Mouse (Mus musculus): ENCODE measurements around the gene Car1. TPM values are rescaled to one million over a fixed set of nuclear protein-coding genes. Genes with fewer than 3 reads are reported as not detected.
A peak's percentile ranks its signal among the peaks of the same experiment; 100 is the strongest.
"Not testable (repeated sequence)": the region's sequence is repeated elsewhere in the genome, so short reads cannot be mapped to it uniquely, and the experiment has no call there.

Car1 gene
- polyA plus RNA-seq, 1 experiment from 2014 or later: not detected

GRCm38 (mm10) chr3:14787607-14788006, 20.6 kb downstream of the Car1 start:
- 88% methylated on average over 1 of the region's 1 CpGs for WGBS
- Histone ChIP-seq H3K4me1 (ENCODE audit: control insufficient read depth, insufficient read depth, low read length) (no peaks in the 10 kb centered on the region), H3K27ac (ENCODE audit: low read depth, low read length) (no peak overlapping the region), H3K27me3 (replicated peaks; ENCODE audit: control insufficient read depth, insufficient read depth, low read length) (no peaks in the 10 kb centered on the region), H3K9ac (ENCODE audit: low read length) (no peak overlapping the region), H3K36me3 (ENCODE audit: control insufficient read depth, insufficient read depth, low read length) (no peaks in the 10 kb centered on the region), H3K4me3 (ENCODE audit: low read depth, low read length) (no peak overlapping the region), H3K4me2 (ENCODE audit: low read length) (no peak overlapping the region), H3K9me3 (replicated peaks; ENCODE audit: control insufficient read depth, low read length) (no peaks in the 10 kb centered on the region)
- DNase-seq (ENCODE audit: low spot score): no peak
- ATAC-seq: no peak

GRCm38 (mm10) chr3:14787136-14787535, 21.0 kb downstream of the Car1 start:
- Histone ChIP-seq H3K4me2 (ENCODE audit: low read length) (no peak overlapping the region), H3K27ac (ENCODE audit: low read depth, low read length) (no peak overlapping the region), H3K36me3 (ENCODE audit: control insufficient read depth, insufficient read depth, low read length) (no peaks in the 10 kb centered on the region), H3K4me1 (ENCODE audit: control insufficient read depth, insufficient read depth, low read length) (no peaks in the 10 kb centered on the region), H3K9me3 (replicated peaks; ENCODE audit: control insufficient read depth, low read length) (no peaks in the 10 kb centered on the region), H3K9ac (ENCODE audit: low read length) (no peak overlapping the region), H3K4me3 (ENCODE audit: low read depth, low read length) (no peak overlapping the region), H3K27me3 (replicated peaks; ENCODE audit: control insufficient read depth, insufficient read depth, low read length) (no peaks in the 10 kb centered on the region)
- DNase-seq (ENCODE audit: low spot score) (no peak), ATAC-seq (no peak)
- 60% methylated on average over 1 of the region's 1 CpGs for WGBS

- DNase-seq (ENCODE audit: low spot score) (no peak), ATAC-seq (no peak)
- H3K4me2 ChIP-seq (ENCODE audit: low read length): no peak overlapping the region
- H3K9me3 ChIP-seq (replicated peaks; ENCODE audit: control insufficient read depth, low read length): no peaks in the 10 kb centered on the region
- no peaks in the 10 kb centered on the region for H3K36me3 ChIP-seq (ENCODE audit: control insufficient read depth, insufficient read depth, low read length)
- no peak overlapping the region for H3K9ac ChIP-seq (ENCODE audit: low read length)
- WGBS: 68% methylated on average over 2 of the region's 2 CpGs
- H3K4me3 ChIP-seq (ENCODE audit: low read depth, low read length): no peak overlapping the region
- no peak overlapping the region for H3K27ac ChIP-seq (ENCODE audit: low read depth, low read length)
- no peaks in the 10 kb centered on the region for H3K4me1 ChIP-seq (ENCODE audit: control insufficient read depth, insufficient read depth, low read length)
- H3K27me3 ChIP-seq (replicated peaks; ENCODE audit: control insufficient read depth, insufficient read depth, low read length): no peaks in the 10 kb centered on the region
Measured at GRCm38 (mm10) chr3:14786551-14787079, 21.6 kb downstream of the Car1 start.

- H3K36me3 ChIP-seq (ENCODE audit: control insufficient read depth, insufficient read depth, low read length): no peaks in the 10 kb centered on the region
- H3K9ac ChIP-seq (ENCODE audit: low read length): no peak overlapping the region
- 88% methylated on average over 2 of the region's 2 CpGs for WGBS
- H3K4me1 ChIP-seq (ENCODE audit: control insufficient read depth, insufficient read depth, low read length): no peaks in the 10 kb centered on the region
- H3K4me3 ChIP-seq (ENCODE audit: low read depth, low read length): no peak overlapping the region
- ATAC-seq: no peak
- no peaks in the 10 kb centered on the region for H3K9me3 ChIP-seq (replicated peaks; ENCODE audit: control insufficient read depth, low read length)
- no peaks in the 10 kb centered on the region for H3K27me3 ChIP-seq (replicated peaks; ENCODE audit: control insufficient read depth, insufficient read depth, low read length)
- no peak overlapping the region for H3K27ac ChIP-seq (ENCODE audit: low read depth, low read length)
- no peak for DNase-seq (ENCODE audit: low spot score)
- H3K4me2 ChIP-seq (ENCODE audit: low read length): no peak overlapping the region
Measured at GRCm38 (mm10) chr3:14785353-14785752, 22.8 kb downstream of the Car1 start.

GRCm38 (mm10) chr3:14783198-14783597, 25.0 kb downstream of the Car1 start:
- ATAC-seq; H3K4me3 ChIP-seq (ENCODE audit: low read depth, low read length); H3K27me3 ChIP-seq (replicated peaks; ENCODE audit: control insufficient read depth, insufficient read depth, low read length); DNase-seq (ENCODE audit: low spot score); H3K9ac ChIP-seq (ENCODE audit: low read length); H3K4me2 ChIP-seq (ENCODE audit: low read length); H3K4me1 ChIP-seq (ENCODE audit: control insufficient read depth, insufficient read depth, low read length); H3K27ac ChIP-seq (ENCODE audit: low read depth, low read length); H3K36me3 ChIP-seq (ENCODE audit: control insufficient read depth, insufficient read depth, low read length); H3K9me3 ChIP-seq (replicated peaks; ENCODE audit: control insufficient read depth, low read length): not testable (repeated sequence)
- WGBS: 88% methylated on average over 5 of the region's 5 CpGs

- H3K9me3 ChIP-seq (replicated peaks; ENCODE audit: control insufficient read depth, low read length); H3K4me1 ChIP-seq (ENCODE audit: control insufficient read depth, insufficient read depth, low read length); H3K4me2 ChIP-seq (ENCODE audit: low read length); H3K36me3 ChIP-seq (ENCODE audit: control insufficient read depth, insufficient read depth, low read length); ATAC-seq; H3K4me3 ChIP-seq (ENCODE audit: low read depth, low read length); DNase-seq (ENCODE audit: low spot score); H3K27ac ChIP-seq (ENCODE audit: low read depth, low read length); H3K27me3 ChIP-seq (replicated peaks; ENCODE audit: control insufficient read depth, insufficient read depth, low read length); H3K9ac ChIP-seq (ENCODE audit: low read length): not testable (repeated sequence)
- WGBS: 88% methylated on average over 3 of the region's 3 CpGs
Measured at GRCm38 (mm10) chr3:14782365-14782764, 25.8 kb downstream of the Car1 start.

GRCm38 (mm10) chr3:14780212-14780611, 28.0 kb downstream of the Car1 start:
- WGBS: 76% methylated on average over 2 of the region's 2 CpGs
- Histone ChIP-seq H3K27me3 (replicated peaks; ENCODE audit: control insufficient read depth, insufficient read depth, low read length) (no peaks in the 10 kb centered on the region), H3K4me3 (ENCODE audit: low read depth, low read length) (no peak overlapping the region), H3K9ac (ENCODE audit: low read length) (no peak overlapping the region), H3K4me1 (ENCODE audit: control insufficient read depth, insufficient read depth, low read length) (no peaks in the 10 kb centered on the region), H3K27ac (ENCODE audit: low read depth, low read length) (no peak overlapping the region), H3K4me2 (ENCODE audit: low read length) (no peak overlapping the region), H3K9me3 (replicated peaks; ENCODE audit: control insufficient read depth, low read length) (no peaks in the 10 kb centered on the region), H3K36me3 (ENCODE audit: control insufficient read depth, insufficient read depth, low read length) (no peaks in the 10 kb centered on the region)
- no peak for DNase-seq (ENCODE audit: low spot score)
- no peak for ATAC-seq

- peak; percentile 37; the same call in 1 of the 2 replicates for ATAC-seq
- H3K9ac ChIP-seq (ENCODE audit: low read length); H3K4me1 ChIP-seq (ENCODE audit: control insufficient read depth, insufficient read depth, low read length); H3K4me3 ChIP-seq (ENCODE audit: low read depth, low read length); H3K36me3 ChIP-seq (ENCODE audit: control insufficient read depth, insufficient read depth, low read length); H3K27me3 ChIP-seq (replicated peaks; ENCODE audit: control insufficient read depth, insufficient read depth, low read length); H3K4me2 ChIP-seq (ENCODE audit: low read length); H3K27ac ChIP-seq (ENCODE audit: low read depth, low read length); H3K9me3 ChIP-seq (replicated peaks; ENCODE audit: control insufficient read depth, low read length); DNase-seq (ENCODE audit: low spot score): not testable (repeated sequence)
- 65% methylated on average over 2 of the region's 3 CpGs for WGBS
Measured at GRCm38 (mm10) chr3:14776497-14777162, 31.5 kb downstream of the Car1 start.

GRCm38 (mm10) chr3:14774539-14774938, 33.6 kb downstream of the Car1 start:
- not testable (repeated sequence) for H3K36me3 ChIP-seq (ENCODE audit: control insufficient read depth, insufficient read depth, low read length); H3K4me2 ChIP-seq (ENCODE audit: low read length); ATAC-seq; H3K27me3 ChIP-seq (replicated peaks; ENCODE audit: control insufficient read depth, insufficient read depth, low read length); H3K27ac ChIP-seq (ENCODE audit: low read depth, low read length); H3K9ac ChIP-seq (ENCODE audit: low read length); H3K4me1 ChIP-seq (ENCODE audit: control insufficient read depth, insufficient read depth, low read length); H3K9me3 ChIP-seq (replicated peaks; ENCODE audit: control insufficient read depth, low read length); DNase-seq (ENCODE audit: low spot score); H3K4me3 ChIP-seq (ENCODE audit: low read depth, low read length)
- 87% methylated on average over 1 of the region's 1 CpGs for WGBS

All from forebrain, embryonic 14.5 days (tissue).